Mouse (Mus musculus) midbrain, embryonic 11.5 days (tissue): ENCODE measurements around the gene Lrrc10b. TPM values are rescaled to one million over a fixed set of nuclear protein-coding genes. Genes with fewer than 3 reads are reported as not detected.

ENCODE experiments used
- ATAC-seq: fragments of 200-750 bp; cut with Nextera tagmentation; 2 replicates; pipeline ENCODE4 v1.8.0; 2017; ENCODE audit warnings: moderate TSS enrichment, moderate library complexity; ENCODE audit not compliant: low FRiP score
- DNase-seq: peaks from one replicate; pipeline ENCODE4 v3.0.0; 2015; ENCODE audit warnings: low spot score; ENCODE audit errors: missing footprints
- H3K27ac ChIP-seq: fragments of 300-500 bp; sonication (generic); 2 replicates; pipeline ENCODE4 v1.5.1; 2014; ENCODE audit warnings: low read depth, low read length
- H3K27me3 ChIP-seq: fragments of 300-500 bp; sonication (generic); 2 replicates; pipeline ENCODE4 v1.6.1; 2014; ENCODE audit warnings: mild to moderate bottlenecking, low read length, moderate library complexity, mixed read lengths; ENCODE audit not compliant: control insufficient read depth, insufficient read depth
- H3K36me3 ChIP-seq: fragments of 300-500 bp; sonication (generic); 2 replicates; pipeline ENCODE4 v1.6.1; 2014; ENCODE audit warnings: mild to moderate bottlenecking, low read length, moderate library complexity, mixed read lengths; ENCODE audit not compliant: control insufficient read depth, insufficient read depth
- H3K4me1 ChIP-seq: fragments of 300-500 bp; sonication (generic); 2 replicates; pipeline ENCODE4 v1.6.1; 2014; ENCODE audit warnings: low read length; ENCODE audit not compliant: control insufficient read depth, insufficient read depth
- H3K4me2 ChIP-seq: fragments of 300-500 bp; sonication (generic); 2 replicates; pipeline ENCODE4 v1.6.1; 2014; ENCODE audit warnings: mild to moderate bottlenecking, moderate library complexity
- H3K4me3 ChIP-seq: fragments of 300-500 bp; sonication (generic); 2 replicates; pipeline ENCODE4 v1.5.1; 2014; ENCODE audit warnings: low read depth, low read length
- H3K9ac ChIP-seq: fragments of 300-500 bp; sonication (generic); 2 replicates; pipeline ENCODE4 v1.6.1; 2014; ENCODE audit warnings: low read length
- H3K9me3 ChIP-seq: fragments of 300-500 bp; sonication (generic); 2 replicates; pipeline ENCODE4 v1.6.1; 2016; ENCODE audit warnings: low read length; ENCODE audit not compliant: control insufficient read depth
- WGBS: fragments of 180-500 bp; shearing (Covaris S2); extraction: QIAGEN DNeasy Blood & Tissue Kit; methylation state at CpG from one replicate; pipeline ENCODE4 v1.1.7; 2014; 5-methylcytosine and 5-hydroxymethylcytosine counted together
- polyA plus RNA-seq: library from polyadenylated mRNA; unstranded; fragments of >200 nt; fragmentation: Nextera tagmentation; extraction: Ambion mirVana; gene quantifications from 2 replicates; pipeline ENCODE4 v1.2.1, GENCODE M21; 2014

Lrrc10b gene
- polyA plus RNA-seq, 1 experiment from 2014 or later, result 0.55 TPM

GRCm38 (mm10) chr19:10433879-10434540, 23.3 kb downstream of the Lrrc10b start:
- Histone ChIP-seq H3K36me3 (no peaks in the 10 kb centered on the region), H3K4me3 (no peak overlapping the region), H3K4me1 (no peaks in the 10 kb centered on the region; the same call in 1 of the 2 replicates), H3K4me2 (no peak overlapping the region), H3K27me3 (no peaks in the 10 kb centered on the region), H3K9me3 (no peaks in the 10 kb centered on the region), H3K9ac (no peak overlapping the region), H3K27ac (no peak overlapping the region)
- ATAC-seq (no peak), DNase-seq (no peak)
- WGBS, result 75% methylated on average over 9 of the region's 9 CpGs

GRCm38 (mm10) chr19:10433225-10433624, 24.0 kb downstream of the Lrrc10b start:
- Histone ChIP-seq H3K4me1 (no peaks in the 10 kb centered on the region; the same call in 1 of the 2 replicates), H3K27ac (no peak overlapping the region)
- 82% methylated on average over 7 of the region's 7 CpGs for WGBS

GRCm38 (mm10) chr19:10431841-10432240, 25.4 kb downstream of the Lrrc10b start:
- Histone ChIP-seq H3K27me3 (no peaks in the 10 kb centered on the region), H3K9ac (no peak overlapping the region), H3K4me3 (no peak overlapping the region), H3K4me1 (no peaks in the 10 kb centered on the region; the same call in 1 of the 2 replicates), H3K27ac (no peak overlapping the region), H3K36me3 (no peaks in the 10 kb centered on the region), H3K4me2 (no peak overlapping the region), H3K9me3 (no peaks in the 10 kb centered on the region)
- 65% methylated on average over 4 of the region's 4 CpGs for WGBS
- no peak for DNase-seq
- ATAC-seq, result no peak

More at GRCm38 (mm10) chr19:10433225-10433624, 24.0 kb downstream of the Lrrc10b start:
- DNase-seq (no peak), ATAC-seq (no peak)
- no peak overlapping the region for H3K4me2 ChIP-seq
- H3K4me3 ChIP-seq, result no peak overlapping the region
- H3K9me3 ChIP-seq, result no peaks in the 10 kb centered on the region
- H3K27me3 ChIP-seq, result no peaks in the 10 kb centered on the region
- H3K36me3 ChIP-seq, result no peaks in the 10 kb centered on the region
- H3K9ac ChIP-seq, result no peak overlapping the region

GRCm38 (mm10) chr19:10431410-10431809, 25.9 kb downstream of the Lrrc10b start:
- H3K27ac ChIP-seq, result no peak overlapping the region
- WGBS, result 66% methylated on average over 3 of the region's 3 CpGs
- peaks cover 2% of the 10 kb centered on the region for H3K4me1 ChIP-seq
- no peak overlapping the region for H3K4me3 ChIP-seq
- H3K27me3 ChIP-seq, result no peaks in the 10 kb centered on the region
- H3K9me3 ChIP-seq, result no peaks in the 10 kb centered on the region
- no peak overlapping the region for H3K4me2 ChIP-seq
- DNase-seq (no peak), ATAC-seq (0 out of 2 replicates have a peak, but pooled peaks have one; percentile 17)
- no peaks in the 10 kb centered on the region for H3K36me3 ChIP-seq
- no peak overlapping the region for H3K9ac ChIP-seq

- no peak for DNase-seq
- no peak overlapping the region for H3K4me2 ChIP-seq
- H3K4me3 ChIP-seq, result no peak overlapping the region
- H3K36me3 ChIP-seq, result no peaks in the 10 kb centered on the region
- no peaks in the 10 kb centered on the region for H3K27me3 ChIP-seq
- peaks cover 4% of the 10 kb centered on the region for H3K4me1 ChIP-seq
- 93% methylated on average over 8 of the region's 8 CpGs for WGBS
- H3K9ac ChIP-seq, result no peak overlapping the region
- no peak for ATAC-seq
- H3K9me3 ChIP-seq, result no peaks in the 10 kb centered on the region
- no peak overlapping the region for H3K27ac ChIP-seq
These were observed 27.9 kb downstream of the Lrrc10b start for GRCm38 (mm10) chr19:10429371-10429770.

GRCm38 (mm10) chr19:10427431-10427830, 29.8 kb downstream of the Lrrc10b start:
- ATAC-seq (no peak), DNase-seq (no peak)
- H3K9me3 ChIP-seq, result no peaks in the 10 kb centered on the region
- H3K4me2 ChIP-seq, result no peak overlapping the region
- no peaks in the 10 kb centered on the region for H3K36me3 ChIP-seq
- H3K9ac ChIP-seq, result no peak overlapping the region
- WGBS, result 83% methylated on average over 9 of the region's 9 CpGs
- no peak overlapping the region for H3K4me3 ChIP-seq
- no peaks in the 10 kb centered on the region for H3K27me3 ChIP-seq
- peaks cover 10% of the 10 kb centered on the region for H3K4me1 ChIP-seq
- no peak overlapping the region for H3K27ac ChIP-seq

GRCm38 (mm10) chr19:10426793-10427192, 30.5 kb downstream of the Lrrc10b start:
- Histone ChIP-seq H3K4me1 (peaks cover 16% of the 10 kb centered on the region), H3K27me3 (no peaks in the 10 kb centered on the region), H3K27ac (no peak overlapping the region), H3K9me3 (no peaks in the 10 kb centered on the region), H3K4me2 (no peak overlapping the region), H3K9ac (no peak overlapping the region), H3K4me3 (no peak overlapping the region), H3K36me3 (no peaks in the 10 kb centered on the region)
- DNase-seq (no peak), ATAC-seq (no peak)
- 65% methylated on average over 6 of the region's 6 CpGs for WGBS

GRCm38 (mm10) chr19:10426312-10426711, 31.0 kb downstream of the Lrrc10b start:
- H3K27ac ChIP-seq, result no peak overlapping the region
- peaks cover 17% of the 10 kb centered on the region for H3K4me1 ChIP-seq
- no peak overlapping the region for H3K4me3 ChIP-seq
- no peaks in the 10 kb centered on the region for H3K9me3 ChIP-seq
- WGBS, result 37% methylated on average over 25 of the region's 25 CpGs
- DNase-seq, result no peak
- no peaks in the 10 kb centered on the region for H3K36me3 ChIP-seq
- 0 out of 2 replicates have a peak, but pooled peaks have one; percentile 4 for ATAC-seq
- H3K27me3 ChIP-seq, result no peaks in the 10 kb centered on the region
- H3K4me2 ChIP-seq, result no peak overlapping the region
- peak overlapping the region; percentile 36 for H3K9ac ChIP-seq

- ATAC-seq, result 0 out of 2 replicates have a peak, but pooled peaks have one; percentile 6
- Histone ChIP-seq H3K27me3 (no peaks in the 10 kb centered on the region), H3K27ac (no peak overlapping the region), H3K36me3 (no peaks in the 10 kb centered on the region), H3K9ac (no peak overlapping the region; the same call in 1 of the 2 replicates), H3K4me2 (no peak overlapping the region), H3K4me3 (no peak overlapping the region), H3K9me3 (no peaks in the 10 kb centered on the region), H3K4me1 (peaks cover 17% of the 10 kb centered on the region)
- DNase-seq, result no peak
- WGBS, result 41% methylated on average over 13 of the region's 13 CpGs
These were observed 31.6 kb downstream of the Lrrc10b start for GRCm38 (mm10) chr19:10425484-10426270.
